Mouse (Mus musculus) heart, adult 18-20 months (tissue): ENCODE results near the gene Cphx3. TPM values are rescaled to one million over a fixed set of nuclear protein-coding genes. Genes with fewer than 3 reads are reported as not detected.
"Not testable (repeated sequence)": the region's sequence is repeated elsewhere in the genome, so short reads cannot be mapped to it uniquely, and the experiment has no call there.

ENCODE experiments used
- DNase-seq, 2 experiments: peaks; one replicate each; pipeline ENCODE4 v3.0.0; 2021 to 2022; ENCODE audit warnings: mixed read lengths in 1 of 2
- total RNA-seq, 2 experiments: library from RNA; stranded (reverse); gene quantifications; 2 replicates each; pipeline ENCODE4 v1.2.3; 2021

Gene Cphx3
- total RNA-seq, 2 experiments from 2014 or later: not detected

- DNase-seq: not testable (repeated sequence)
These were observed 91.9 kb downstream of the Cphx3 start for GRCm38 (mm10) chr14:26173955-26174354.

DNA sequence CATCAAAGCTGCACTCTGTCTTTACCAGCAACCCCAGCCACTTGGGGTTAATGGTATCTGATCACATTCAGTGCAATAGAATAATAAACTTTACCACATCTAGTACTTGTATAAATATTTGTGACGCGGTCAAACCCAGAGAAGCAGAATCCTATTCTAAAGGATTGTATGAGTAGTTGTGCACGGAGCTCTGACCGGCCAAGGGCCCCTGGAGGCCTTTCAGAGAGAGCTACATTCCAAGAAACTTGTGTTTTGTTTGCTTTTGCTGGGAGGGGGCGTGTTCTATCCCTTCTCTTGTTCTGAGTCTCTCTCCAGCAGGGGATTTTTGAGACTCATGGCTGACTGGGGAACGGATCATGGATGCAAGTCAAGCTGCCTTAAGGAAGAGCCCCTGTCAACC, 92.9 kb downstream of the Cphx3 start:
- DNase-seq: not testable (repeated sequence)

DNA sequence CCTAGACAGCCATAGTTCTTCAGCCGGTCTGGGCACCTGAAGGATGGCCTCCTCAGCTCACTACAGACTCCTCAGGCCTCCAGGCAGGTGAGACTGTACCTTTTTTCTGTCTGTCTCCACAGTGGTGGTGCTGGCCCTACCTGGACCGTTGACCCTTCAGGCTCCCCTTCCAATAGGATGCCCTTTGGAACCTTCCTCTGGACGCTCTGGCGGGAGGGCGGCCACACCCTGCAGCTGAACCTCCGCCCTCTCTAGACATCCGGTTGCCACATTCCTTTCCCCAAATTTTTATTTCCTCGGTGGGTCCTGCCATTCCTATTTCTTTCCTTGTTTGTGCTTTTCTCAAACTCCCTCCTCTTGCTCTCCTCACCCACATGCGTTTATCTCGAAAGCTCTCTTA, 99.6 kb downstream of the Cphx3 start:
- DNase-seq: not testable (repeated sequence)

DNA sequence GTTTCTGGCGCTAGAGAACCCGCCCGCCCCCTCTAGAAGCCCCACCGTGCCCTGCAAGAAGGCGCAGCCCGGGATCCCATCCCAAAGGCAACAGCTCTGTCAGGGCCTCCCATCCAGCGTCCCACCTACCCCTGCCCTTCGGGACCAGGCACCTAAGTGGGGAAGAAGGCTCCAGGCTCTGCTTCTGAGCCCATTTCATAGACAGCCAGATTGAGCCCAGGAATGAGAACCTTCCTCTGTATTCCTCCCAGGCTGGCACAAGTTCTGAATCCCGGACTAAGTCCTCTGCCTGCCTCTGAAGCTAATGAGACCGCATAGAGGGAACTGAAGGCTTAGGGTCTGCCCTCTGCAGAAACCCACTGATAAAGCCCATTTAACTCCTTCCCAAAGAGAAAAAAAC, 100.3 kb downstream of the Cphx3 start, which contains the start of gene Plac9b:
TSS of gene Plac9b (minus strand) at position 101 of the 400 bp plus-strand sequence.
- not testable (repeated sequence) for DNase-seq

DNA sequence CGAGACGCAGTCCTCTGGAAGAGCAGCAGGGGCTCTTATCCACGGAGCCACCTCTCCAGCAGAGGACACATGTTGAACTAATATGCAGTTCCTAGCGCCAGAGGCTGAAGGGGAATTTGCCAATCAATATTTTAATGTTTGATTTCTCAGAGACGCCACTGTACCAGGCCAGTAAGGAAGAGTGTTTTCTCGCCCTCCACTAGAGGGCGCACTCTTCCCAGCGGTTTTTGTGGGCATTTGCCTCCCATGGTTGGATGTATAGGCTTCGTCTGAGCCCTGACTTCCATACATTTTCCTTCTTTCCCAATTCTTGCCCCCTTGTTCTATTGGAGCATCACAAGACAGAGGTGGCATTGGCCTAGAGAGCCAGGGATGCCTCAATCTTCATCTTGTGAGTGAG, 104.5 kb downstream of the Cphx3 start:
- DNase-seq: not testable (repeated sequence)

DNA sequence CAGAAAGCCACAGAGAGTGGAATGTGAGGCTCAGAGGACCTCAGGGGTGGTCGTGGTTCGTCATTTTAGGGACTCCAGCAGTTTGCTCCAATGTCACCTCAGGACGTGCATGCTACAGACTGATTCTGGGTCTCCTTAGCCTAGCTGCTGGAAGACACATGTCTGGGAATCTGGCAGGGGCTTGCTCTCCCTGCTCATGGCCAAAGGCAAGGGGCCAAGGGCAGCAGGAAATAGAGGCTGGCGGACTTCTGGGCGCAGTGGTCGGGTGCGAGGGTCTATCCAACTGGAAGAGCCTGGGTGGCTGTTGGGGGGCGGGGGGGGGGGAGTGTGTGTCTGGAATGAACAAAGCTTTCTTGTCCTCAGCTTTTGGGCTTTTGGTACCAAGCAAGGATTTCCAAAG, 106.3 kb downstream of the Cphx3 start:
- not testable (repeated sequence) for DNase-seq

DNA sequence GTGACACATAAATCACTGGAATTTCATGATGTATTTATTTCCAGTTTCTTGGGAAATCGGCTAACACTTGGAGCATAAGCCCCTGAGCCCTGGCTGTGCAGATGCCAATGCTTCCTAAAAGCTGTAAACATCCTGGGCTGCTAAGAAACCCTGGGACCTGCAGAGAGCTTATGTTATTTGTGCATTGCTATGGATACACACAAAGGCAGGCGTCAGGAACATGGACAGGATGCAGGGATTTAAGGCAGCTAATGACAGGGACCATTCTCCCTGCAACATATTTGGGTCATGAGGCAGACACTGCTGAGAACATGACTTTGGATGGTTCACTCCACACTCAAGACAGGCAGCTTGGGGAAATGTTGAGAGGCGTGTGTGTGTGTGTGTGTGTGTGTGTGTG, 115.8 kb downstream of the Cphx3 start:
- DNase-seq: not testable (repeated sequence)

DNA sequence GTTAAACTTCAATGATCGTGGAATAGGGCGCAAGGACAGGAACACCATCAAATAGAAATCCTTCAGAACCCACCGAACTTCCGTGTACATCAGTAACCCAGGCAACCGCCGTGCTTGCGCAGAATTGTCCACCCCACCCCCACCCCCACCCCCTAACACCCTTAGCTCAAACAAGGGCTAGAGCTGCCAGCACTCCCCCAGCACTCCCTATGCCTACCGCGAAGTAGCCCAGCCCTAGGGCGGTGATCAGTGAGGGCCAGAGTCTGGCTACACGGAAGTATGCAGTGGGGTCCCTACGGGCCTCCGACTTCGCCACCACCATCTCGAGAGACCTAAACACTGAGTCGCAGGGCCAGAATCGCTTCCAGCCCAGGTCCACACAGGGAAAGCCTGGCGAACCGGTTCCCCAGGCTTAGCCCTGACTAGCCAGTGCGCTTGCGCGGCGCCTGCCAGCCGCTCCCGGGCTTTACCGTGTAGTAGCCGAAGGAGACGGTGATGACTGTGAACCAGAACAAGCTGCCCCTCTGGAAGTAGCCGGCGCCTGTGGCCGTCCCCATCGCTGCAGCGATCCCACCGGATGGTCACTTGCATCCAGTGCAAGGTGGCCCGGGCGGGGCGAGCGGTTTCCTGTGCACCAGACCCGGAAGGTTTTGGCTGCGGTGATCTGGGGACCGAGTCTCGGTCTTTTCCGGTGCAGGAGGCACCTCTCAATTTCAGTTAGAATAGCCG, 124.3 kb downstream of the Cphx3 start:
- not testable (repeated sequence) for DNase-seq

DNA sequence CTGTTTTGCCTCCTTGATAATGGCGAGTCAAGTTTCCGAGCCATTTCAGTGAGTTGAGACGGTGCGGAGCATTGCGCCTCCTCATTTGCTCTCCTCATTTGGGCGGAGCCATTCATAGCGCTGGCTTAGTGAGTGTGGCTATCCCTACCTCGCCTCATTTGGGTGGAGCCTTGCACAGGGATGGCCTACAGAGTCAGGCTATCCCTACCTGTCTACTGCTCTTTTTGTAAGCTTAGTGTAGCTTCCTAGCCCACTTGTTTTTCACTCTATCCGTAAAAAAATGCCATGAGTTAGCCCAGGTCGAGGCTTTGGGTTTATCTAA, 124.8 kb downstream of the Cphx3 start, which contains the start of gene Tmem254b:
TSS of gene Tmem254b (minus strand) at position 116 of the 322 bp plus-strand sequence.
- not testable (repeated sequence) for DNase-seq

- not testable (repeated sequence) for DNase-seq
These were observed 134.3 kb downstream of the Cphx3 start for GRCm38 (mm10) chr14:26216233-26217000.

DNA sequence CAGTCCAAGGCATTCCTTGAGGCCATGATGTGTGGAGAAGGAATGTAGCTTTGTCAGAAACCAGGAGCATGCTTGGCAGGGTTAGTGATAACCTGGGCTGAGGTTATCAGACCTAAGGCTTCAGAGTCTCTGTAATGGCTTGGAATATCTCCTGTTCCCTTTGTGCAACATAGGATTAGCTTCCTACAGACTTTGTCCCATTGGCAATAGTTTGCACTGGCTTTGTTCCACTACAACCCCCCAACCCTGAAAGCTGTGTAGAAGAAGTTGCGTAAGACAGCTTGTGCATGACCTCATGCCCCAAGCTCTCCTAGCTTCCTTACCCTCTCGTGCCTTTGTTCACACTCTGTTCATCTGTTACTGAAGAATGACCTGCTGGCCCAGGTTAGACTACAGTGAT, 155.1 kb downstream of the Cphx3 start:
- not testable (repeated sequence) for DNase-seq

DNA sequence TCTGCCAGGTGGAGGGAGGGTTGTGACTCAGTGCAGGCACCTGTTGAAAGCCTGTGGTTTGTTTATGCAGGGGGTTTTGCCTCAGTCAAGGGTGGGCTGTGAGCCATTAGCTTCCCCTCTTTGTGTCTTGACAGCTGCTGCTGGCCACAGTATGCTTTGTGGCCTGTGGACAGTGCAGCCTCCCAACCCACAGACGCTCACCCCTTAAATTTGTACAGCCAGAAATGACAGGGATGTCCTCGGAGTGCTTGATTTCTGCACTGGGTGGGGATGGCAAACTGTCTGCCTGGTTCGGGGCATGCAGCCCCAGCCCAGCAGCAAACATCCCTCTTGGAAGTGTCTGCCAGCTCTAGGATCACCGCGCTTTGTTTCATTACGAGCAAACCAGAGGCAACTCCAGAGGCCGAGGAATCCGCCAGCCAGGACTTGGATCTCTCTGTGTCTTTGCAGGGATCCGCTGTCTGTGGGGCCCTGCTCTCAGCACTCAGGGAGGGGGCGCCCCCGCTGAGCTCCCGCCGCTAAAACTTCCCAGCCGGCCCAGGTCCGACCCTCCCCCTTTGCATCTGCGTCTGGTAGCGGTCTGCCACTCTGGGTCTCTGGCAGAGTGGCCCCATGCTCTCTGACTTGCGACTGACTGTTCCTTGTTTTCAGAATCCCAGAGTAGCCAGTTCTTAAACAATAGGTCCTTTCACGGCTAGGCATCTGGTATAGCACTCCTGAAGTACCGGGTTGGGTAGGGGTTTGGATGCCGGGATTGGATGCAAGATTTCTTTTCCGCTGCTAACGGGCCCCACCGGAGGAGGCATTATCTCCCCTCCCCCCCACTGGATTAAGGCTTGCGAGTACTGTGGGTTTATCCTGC, 175.9 kb downstream of the Cphx3 start, which contains the start of gene Duxbl3:
TSS of gene Duxbl3 (plus strand) at position 207 of the 862 bp plus-strand sequence.
- DNase-seq: not testable (repeated sequence)

GRCm38 (mm10) chr14:26258729-26259128, 176.6 kb downstream of the Cphx3 start:
- DNase-seq: not testable (repeated sequence)

Other genes starting within 250 kb of the Cphx3 start
- 10 to 100 TPM; 76.1 to 82.5 TPM for gene Anxa11, start 240.1 kb upstream of the Cphx3 start, total RNA-seq
- 1 to 10 TPM; 2.1 to 2.9 TPM for gene Plac9a, start 179.2 kb upstream of the Cphx3 start, total RNA-seq
- gene Tmem254a, start 154.6 kb upstream of the Cphx3 start, total RNA-seq: under 1 TPM; 0.15 to 0.27 TPM
- gene Cphx1, start 144.0 kb upstream of the Cphx3 start, total RNA-seq: not detected
- not detected for gene Duxbl1, start 103.7 kb upstream of the Cphx3 start, total RNA-seq
- gene Gm9780, start 39.6 kb upstream of the Cphx3 start, total RNA-seq: 10 to 100 TPM; 14.1 to 17.5 TPM
- gene Tmem254c, start 14.9 kb upstream of the Cphx3 start, total RNA-seq: 1 to 10 TPM; 1.6 to 4.7 TPM
- gene Cphx2, start 781 bp upstream of the Cphx3 start, total RNA-seq: not detected
- not detected for gene Duxbl2, start 36.1 kb downstream of the Cphx3 start, total RNA-seq
- 10 to 100 TPM; 44.7 to 50.6 TPM for gene Plac9b, start 100.2 kb downstream of the Cphx3 start, total RNA-seq
- 1 to 10 TPM; 3.2 to 4.5 TPM for gene Tmem254b, start 124.7 kb downstream of the Cphx3 start, total RNA-seq
- gene Duxbl3, start 175.7 kb downstream of the Cphx3 start, total RNA-seq: not detected